ENCODE assay signal across 10 mouse cellular contexts in the genomic region with DNA sequence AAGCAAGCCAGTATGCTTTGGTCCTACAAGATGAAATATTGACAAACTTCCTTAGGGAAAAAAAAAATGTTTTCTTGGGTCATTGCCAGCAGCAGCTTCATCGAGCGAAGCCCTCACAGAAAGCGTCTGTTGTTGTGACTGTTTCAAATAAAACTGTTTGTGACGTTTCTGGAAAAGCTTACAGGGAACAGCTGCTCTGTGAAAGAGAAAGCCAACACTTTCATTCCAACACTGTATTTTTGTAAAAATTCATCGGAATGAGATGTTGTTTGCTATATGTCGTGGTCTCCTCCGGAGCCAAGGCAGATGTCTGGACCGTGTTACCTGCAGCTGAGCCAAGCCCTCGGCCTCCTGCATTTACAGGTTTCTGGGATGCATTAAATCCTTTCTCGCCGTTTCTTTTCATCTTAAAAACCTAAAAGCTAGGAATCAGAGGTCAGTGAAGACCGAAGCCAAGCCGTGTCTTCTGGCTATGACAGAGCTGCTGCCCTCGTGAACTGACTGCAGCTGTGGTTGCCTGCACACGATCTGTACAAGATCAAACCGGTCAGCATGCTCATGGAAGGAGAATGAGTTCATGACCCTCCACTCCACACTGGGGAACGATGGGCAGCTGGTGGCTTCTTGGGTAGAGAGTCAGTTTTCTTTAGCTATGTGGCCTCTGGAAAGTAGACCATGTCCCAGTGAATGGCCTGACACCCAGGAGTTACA. TPM values are rescaled to one million over a fixed set of nuclear protein-coding genes. Genes with fewer than 3 reads are reported as not detected.
DNase-seq lines count a peak whose midpoint lies in the region; ATAC-seq lines count a peak whose summit lies in the region.
"Had no signal": no experiment of that assay in that cellular context is flagged by ENCODE, and none has a peak within 500 bp of the region (broad histone marks: within the 10 kb centered on the region; RNA-seq: fewer than 3 reads in every experiment).

No protein-coding gene starts in this region.

- peaks cover 21% of the 10 kb centered on the region; the same call in 1 of the 2 replicates for H3K4me1 ChIP-seq in limb, embryonic 13.5 days
- no peaks in the 10 kb centered on the region for H3K4me1 ChIP-seq in hindbrain, embryonic 11.5 days (replicated peaks; ENCODE audit: control insufficient read depth, insufficient read depth, low read length)

- no peaks in the 10 kb centered on the region for H3K36me3 ChIP-seq in limb, embryonic 13.5 days
- H3K36me3 ChIP-seq in hindbrain, embryonic 11.5 days (ENCODE audit: control insufficient read depth, insufficient read depth, low read length), result no peaks in the 10 kb centered on the region

- no peak overlapping the region for H3K9ac ChIP-seq in limb, embryonic 13.5 days
- no peak overlapping the region for H3K9ac ChIP-seq in hindbrain, embryonic 11.5 days (ENCODE audit: low read depth, low read length)

- H3K4me2 ChIP-seq in limb, embryonic 13.5 days (replicated peaks), result peak overlapping the region; percentile 10; the same call in 1 of the 2 replicates
- no peak overlapping the region for H3K4me2 ChIP-seq in hindbrain, embryonic 11.5 days (replicated peaks; ENCODE audit: low read depth, low read length)
- H3K4me2 ChIP-seq: midbrain, embryonic 11.5 days had no signal

- ATAC-seq in limb, embryonic 13.5 days (ENCODE audit: low FRiP score, low read depth), result 0 out of 2 replicates have a peak, but pooled peaks have one; percentile 65
- no peak for ATAC-seq in hindbrain, embryonic 11.5 days (ENCODE audit: low FRiP score)

- no peaks in the 10 kb centered on the region for H3K27me3 ChIP-seq in limb, embryonic 13.5 days
- no peaks in the 10 kb centered on the region for H3K27me3 ChIP-seq in hindbrain, embryonic 11.5 days (ENCODE audit: control insufficient read depth, insufficient read depth, low read length)

- intact Hi-C loops in heart, postnatal 10 days (cut with DNase I), result no loop called here

- no peak overlapping the region for H3K4me3 ChIP-seq in limb, embryonic 13.5 days
- no peak overlapping the region for H3K4me3 ChIP-seq in hindbrain, embryonic 11.5 days (ENCODE audit: low read depth, low read length)

- no peaks in the 10 kb centered on the region for H3K9me3 ChIP-seq in limb, embryonic 13.5 days
- no peaks in the 10 kb centered on the region for H3K9me3 ChIP-seq in hindbrain, embryonic 11.5 days (ENCODE audit: control insufficient read depth, low read length)

- 38% methylated on average over 17 of the region's 17 CpGs for WGBS in limb, embryonic 13.5 days
- 86% methylated on average over 17 of the region's 17 CpGs for WGBS in hindbrain, embryonic 11.5 days

- H3K27ac ChIP-seq in limb, embryonic 13.5 days, result peak overlapping the region; percentile 8; the same call in 1 of the 2 replicates
- H3K27ac ChIP-seq in hindbrain, embryonic 11.5 days (ENCODE audit: low read depth, low read length), result no peak overlapping the region

- peak; percentile 31 for DNase-seq in gastrocnemius, adult 18-20 months (ENCODE audit: low spot score)
- DNase-seq in gastrocnemius, postnatal 10 days, result no peak
- peak; percentile 80 for DNase-seq in brain, adult 2 months (ENCODE audit: low read depth, low spot score)
- DNase-seq in heart, postnatal 10 days, result peak; percentile 56 to 69
- DNase-seq in cerebellum, postnatal 4 days (ENCODE audit: low spot score in 2 of 2), result no peak
- DNase-seq in hindbrain, embryonic 11.5 days (ENCODE audit: low spot score), result no peak
- DNase-seq in thymus, adult 18-20 months, result no peak
- DNase-seq: spleen, adult 18-20 months had no signal

RNA-seq across cellular contexts. Expression of gene Rnf7, which starts 50.0 kb away (rescaled TPM):
- 10 to 100 TPM; 63.8 to 71.8 TPM for total RNA-seq in gastrocnemius, adult 18-20 months (2021)
- 10 to 100 TPM; 75.8 to 85.4 TPM for total RNA-seq in gastrocnemius, postnatal 10 days (2021)
- 10 to 100 TPM; 80.4 to 85.9 TPM for total RNA-seq in heart, postnatal 10 days (2021)
- polyA plus RNA-seq in limb, embryonic 13.5 days (2015; fragmentation: Nextera tagmentation; extraction: Ambion mirVana), result 246 and 254 TPM in 2 replicates
- 287 and 290 TPM in 2 replicates for polyA plus RNA-seq in hindbrain, embryonic 11.5 days (2014; fragmentation: Nextera tagmentation; extraction: Ambion mirVana)

Comparison
In these comparisons a context has a peak if more than half of its experiments do, and no peak if none do; other contexts are left out.
1. DNase-seq: peak in gastrocnemius, adult 18-20 months (single experiment), brain, adult 2 months (single experiment) and heart, postnatal 10 days (2 of 2); none in gastrocnemius, postnatal 10 days (single experiment), cerebellum, postnatal 4 days (0 of 2), hindbrain, embryonic 11.5 days (single experiment) and thymus, adult 18-20 months (0 of 2).